Mouse (Mus musculus) heart, adult 2 months (tissue): ENCODE results near the gene Pdia2. TPM values are rescaled to one million over a fixed set of nuclear protein-coding genes. Genes with fewer than 3 reads are reported as not detected.

Experiments
- DNase-seq, 2 experiments: peaks; one replicate each; pipeline ENCODE4 v3.0.0; 2021
- H3K27ac ChIP-seq: fragments of 200-600 bp; 2 replicates; pipeline ENCODE4 v1.8.1; 2022
- H3K27me3 ChIP-seq: fragments of 200-500 bp; 2 replicates; pipeline ENCODE4 v1.6.1; 2012; ENCODE audit warnings: mild to moderate bottlenecking, low read length, inconsistent platforms, mixed read lengths; ENCODE audit not compliant: control insufficient read depth, insufficient read depth
- H3K36me3 ChIP-seq: fragments of 200-500 bp; 2 replicates; pipeline ENCODE4 v1.6.1; 2012; ENCODE audit warnings: low read length, inconsistent platforms; ENCODE audit not compliant: control insufficient read depth, insufficient read depth
- H3K4me1 ChIP-seq: fragments of 200-500 bp; 2 replicates; pipeline ENCODE4 v1.6.1; 2011; ENCODE audit warnings: low read length; ENCODE audit not compliant: control insufficient read depth, insufficient read depth
- H3K4me3 ChIP-seq: fragments of 200-600 bp; 2 replicates; pipeline ENCODE4 v1.8.1; 2022
- H3K79me2 ChIP-seq: fragments of 200-500 bp; replicated peaks from 2 replicates; pipeline ENCODE4 v1.6.1; 2012; ENCODE audit warnings: mild to moderate bottlenecking, inconsistent platforms, low read length, moderate library complexity, mixed read lengths; ENCODE audit not compliant: control insufficient read depth, insufficient read depth
- H3K9ac ChIP-seq: fragments of 200-500 bp; 2 replicates; pipeline ENCODE4 v1.6.1; 2012; ENCODE audit warnings: low read depth, mild to moderate bottlenecking, control low read depth, inconsistent platforms, low read length, mixed read lengths
- CTCF ChIP-seq: fragments of 200-600 bp; IDR thresholded peaks from 2 replicates; pipeline ENCODE4 v1.8.1; 2022; ENCODE audit warnings: antibody characterized with exemption, mild to moderate bottlenecking, moderate library complexity
- EP300 ChIP-seq: fragments of 200-500 bp; IDR thresholded peaks from 2 replicates; pipeline ENCODE4 v1.6.1; 2011; ENCODE audit warnings: low read depth, low read length, control low read depth; ENCODE audit not compliant: insufficient read depth
- POLR2A ChIP-seq: fragments of 200-500 bp; IDR thresholded peaks from 2 replicates; pipeline ENCODE4 v1.6.1; 2011; ENCODE audit warnings: mild to moderate bottlenecking, low read depth, low read length, control low read depth; ENCODE audit not compliant: insufficient read depth
- WGBS: fragments of 180-500 bp; shearing (Covaris S2); methylation state at CpG from one replicate; pipeline ENCODE4 v1.1.7; 2018; 5-methylcytosine and 5-hydroxymethylcytosine counted together
- intact Hi-C: fragments of 180-260 bp; cut with DNase I; formaldehyde crosslinking; loops from one replicate; pipeline ENCODE4 v1.15.1; 2025
- polyA plus RNA-seq: library from polyadenylated mRNA; depleted of rRNA; stranded (reverse); fragments of >200 nt; gene quantifications from 2 replicates; pipeline ENCODE4 v1.2.3, GENCODE M21; 2012
- total RNA-seq, 2 experiments: library from RNA; stranded (reverse); gene quantifications; 2 replicates each; pipeline ENCODE4 v1.2.3; 2021

The Pdia2 gene
- total and polyA plus RNA-seq, 3 experiments, result not detected

- 0 out of 2 replicates have a peak, but pooled peaks cover 6% of the 10 kb centered on the region for H3K79me2 ChIP-seq
- 80% methylated on average over 5 of the region's 5 CpGs for WGBS
- no peak for DNase-seq
These were observed 30.9 kb upstream of the Pdia2 start for GRCm38 (mm10) chr17:26229776-26230175.

GRCm38 (mm10) chr17:26225150-26225549 lies 26.3 kb upstream of the Pdia2 start:
- H3K4me3 ChIP-seq, result no peak overlapping the region
- DNase-seq, result no peak
- H3K79me2 ChIP-seq, result 0 out of 2 replicates have a peak, but pooled peaks cover 3% of the 10 kb centered on the region
- H3K9ac ChIP-seq, result no peak overlapping the region
- WGBS, result 66% methylated on average over 12 of the region's 12 CpGs
- no peak overlapping the region for H3K27ac ChIP-seq
- no peaks in the 10 kb centered on the region for H3K27me3 ChIP-seq
- no peaks in the 10 kb centered on the region for H3K36me3 ChIP-seq
- no peak for TF ChIP-seq CTCF
- TF ChIP-seq EP300, result no peak
- TF ChIP-seq POLR2A, result no peak
- intact Hi-C loops, result no loop called here
- H3K4me1 ChIP-seq, result peaks cover 2% of the 10 kb centered on the region; the same call in 1 of the 2 replicates

More at GRCm38 (mm10) chr17:26229776-26230175, 30.9 kb upstream of the Pdia2 start:
- TF ChIP-seq EP300 (no peak), POLR2A (no peak), CTCF (no peak)
- Histone ChIP-seq H3K27me3 (no peaks in the 10 kb centered on the region), H3K4me1 (peaks cover 2% of the 10 kb centered on the region; the same call in 1 of the 2 replicates), H3K9ac (no peak overlapping the region), H3K36me3 (no peaks in the 10 kb centered on the region), H3K4me3 (no peak overlapping the region), H3K27ac (no peak overlapping the region)
- intact Hi-C loops, result no loop called here

DNA sequence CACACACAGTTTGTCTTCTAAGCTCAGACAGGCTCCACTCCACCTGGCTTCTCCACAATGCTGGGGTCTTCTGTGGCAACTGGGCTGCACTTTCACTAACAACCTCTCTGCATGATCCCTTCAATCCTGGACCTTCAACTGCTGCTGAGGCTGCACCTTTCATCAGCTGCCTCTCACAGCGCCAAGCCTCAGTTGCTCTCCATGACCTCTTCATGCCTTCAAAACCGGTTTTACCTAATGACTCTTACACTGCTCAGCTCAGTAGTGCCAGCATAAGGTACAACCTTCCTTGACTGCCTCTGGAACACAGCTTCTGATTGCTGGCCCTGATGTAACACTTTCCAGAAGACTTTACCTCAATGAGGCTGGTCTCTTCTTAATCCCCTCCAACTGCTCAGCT lies 22.6 kb upstream of the Pdia2 start:
- Histone ChIP-seq H3K79me2 (no peaks in the 10 kb centered on the region), H3K27me3 (no peaks in the 10 kb centered on the region), H3K9ac (no peak overlapping the region), H3K4me3 (no peak overlapping the region), H3K36me3 (no peaks in the 10 kb centered on the region), H3K27ac (no peak overlapping the region), H3K4me1 (peaks cover 2% of the 10 kb centered on the region; the same call in 1 of the 2 replicates)
- TF ChIP-seq POLR2A (no peak), CTCF (no peak), EP300 (no peak)
- intact Hi-C loops, result no loop called here
- WGBS, result 71% methylated on average over 2 of the region's 2 CpGs
- DNase-seq, result no peak

DNA sequence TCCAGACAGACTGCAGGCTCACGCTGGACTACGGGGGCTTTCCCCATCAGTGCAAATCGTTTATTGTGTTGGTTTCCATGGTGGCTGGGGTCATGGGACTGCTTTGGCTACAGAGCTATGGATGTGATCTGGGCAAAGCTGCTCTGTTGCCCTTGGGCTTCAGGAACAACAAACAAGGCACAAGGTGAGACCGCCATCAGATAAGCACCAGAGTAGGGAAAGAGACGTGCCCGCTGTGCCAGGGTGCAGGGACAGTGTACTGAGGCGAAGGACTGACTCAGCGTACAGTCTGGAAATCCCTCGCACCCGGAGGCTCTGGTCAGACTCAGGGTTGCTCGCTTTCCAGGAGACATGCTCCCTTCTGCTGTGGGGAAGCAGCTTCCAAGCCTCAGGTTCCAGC lies 13.8 kb upstream of the Pdia2 start:
- Histone ChIP-seq H3K36me3 (no peaks in the 10 kb centered on the region), H3K79me2 (no peaks in the 10 kb centered on the region), H3K27ac (no peak overlapping the region), H3K9ac (no peak overlapping the region), H3K4me3 (no peak overlapping the region), H3K4me1 (no peaks in the 10 kb centered on the region), H3K27me3 (no peaks in the 10 kb centered on the region)
- no peak for DNase-seq
- TF ChIP-seq EP300, result no peak
- TF ChIP-seq POLR2A, result no peak
- TF ChIP-seq CTCF, result no peak
- WGBS, result 78% methylated on average over 11 of the region's 11 CpGs
- intact Hi-C loops, result no loop called here

DNA sequence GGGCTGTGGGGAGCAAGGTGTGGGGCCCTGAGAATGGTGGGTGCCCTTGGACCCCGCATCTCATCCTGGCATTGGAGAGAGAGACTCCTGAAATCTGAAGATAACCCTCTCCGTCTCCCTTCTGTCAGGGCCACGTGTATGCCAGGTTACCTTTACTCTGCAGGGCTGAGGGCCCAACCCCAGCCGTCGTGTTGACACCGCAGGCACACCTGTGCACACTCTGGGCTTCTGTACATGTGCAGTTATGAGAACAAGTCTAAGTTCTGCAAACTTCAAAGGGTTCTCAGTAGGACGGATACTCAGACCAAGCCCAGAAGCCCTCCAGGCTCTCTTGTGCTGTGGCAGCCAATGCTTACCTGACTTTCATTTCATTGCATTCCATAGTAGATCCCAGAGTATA lies 13.4 kb upstream of the Pdia2 start:
- DNase-seq, result no peak
- intact Hi-C loops, result no loop called here
- no peaks in the 10 kb centered on the region for H3K4me1 ChIP-seq
- TF ChIP-seq EP300 (no peak), CTCF (no peak)
- H3K27me3 ChIP-seq, result no peaks in the 10 kb centered on the region
- H3K9ac ChIP-seq, result no peak overlapping the region
- H3K79me2 ChIP-seq, result no peaks in the 10 kb centered on the region
- no peaks in the 10 kb centered on the region for H3K36me3 ChIP-seq
- H3K27ac ChIP-seq, result no peak overlapping the region
- no peak overlapping the region for H3K4me3 ChIP-seq
- WGBS, result 87% methylated on average over 7 of the region's 7 CpGs

DNA sequence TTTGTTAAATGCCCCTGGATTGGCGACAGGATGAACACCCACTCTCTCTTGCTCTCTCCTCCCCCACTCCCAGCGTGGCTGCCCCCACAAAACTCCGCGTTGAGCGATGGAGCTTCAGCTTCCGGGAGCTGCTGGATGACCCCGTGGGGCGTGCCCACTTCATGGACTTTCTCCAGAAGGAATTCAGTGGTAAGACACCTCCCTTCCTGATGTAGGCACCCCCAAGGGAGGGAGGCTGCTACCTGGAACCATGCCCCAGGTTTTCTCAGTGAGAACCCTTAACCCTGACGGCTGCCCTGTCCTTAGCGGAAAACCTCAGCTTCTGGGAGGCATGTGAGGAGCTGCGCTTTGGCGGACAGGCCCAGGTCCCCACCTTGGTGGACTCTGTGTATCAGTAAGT lies 8.8 kb upstream of the Pdia2 start, which contains the start of gene Arhgdig:
Gene Arhgdig, minus strand, starts transcription at position 101 of the 400 bp plus-strand sequence.
- 77% methylated on average over 12 of the region's 12 CpGs for WGBS
- TF ChIP-seq CTCF (no peak), EP300 (no peak), POLR2A (no peak)
- peaks cover 4% of the 10 kb centered on the region; the same call in 1 of the 2 replicates for H3K27me3 ChIP-seq
- no peaks in the 10 kb centered on the region for H3K4me1 ChIP-seq
- DNase-seq, result no peak
- H3K9ac ChIP-seq, result no peak within 1 kb of the TSS
- no peak within 1 kb of the TSS for H3K27ac ChIP-seq
- no peaks in the 10 kb centered on the region for H3K79me2 ChIP-seq
- intact Hi-C loops, result no loop called here
- no peaks in the 10 kb centered on the region for H3K36me3 ChIP-seq
- H3K4me3 ChIP-seq, result no peak within 1 kb of the TSS
